15 mouse cellular contexts compared by ENCODE assay signal in the genomic region with DNA sequence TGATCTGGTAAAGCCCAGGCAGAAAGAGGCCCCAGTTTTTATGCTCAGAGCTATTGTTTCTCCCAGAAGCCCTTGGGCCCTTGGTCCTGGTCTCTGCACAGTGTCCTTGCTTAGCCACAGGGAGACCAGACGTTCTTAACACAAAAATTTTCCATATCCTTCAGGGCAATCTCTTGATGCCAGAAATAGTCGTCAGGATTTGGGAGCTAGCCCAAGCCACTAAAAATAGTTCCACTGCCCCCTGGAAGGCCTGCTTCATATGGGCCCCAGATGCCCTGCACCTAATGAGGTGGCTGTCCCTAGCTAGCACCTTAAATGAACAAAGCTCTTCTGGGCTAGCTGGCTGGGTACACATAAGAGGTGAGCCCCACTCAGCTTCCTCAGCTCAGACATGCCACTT.
DNase-seq lines count a peak whose midpoint lies in the region; TF ChIP-seq lines count a peak whose summit lies in the region.
"Had no signal": no experiment of that assay in that cellular context is flagged by ENCODE, and none has a peak within 500 bp of the region (broad histone marks: within the 10 kb centered on the region; RNA-seq: fewer than 3 reads in every experiment).

No protein-coding gene starts in this region.

- peak overlapping the region; percentile 66 for H3K4me3 ChIP-seq in gastrocnemius, adult 2 months
- H3K4me3 ChIP-seq: hindbrain, embryonic 10.5 days; neural tube, embryonic 13.5 days; stomach, embryonic 15.5 days had no signal

- intact Hi-C loops in gastrocnemius, adult 2 months (cut with DNase I) = loop anchor here (1.0 kb wide), 1 partner anchor 17 kb away; no protein-coding TSS in a partner anchor
- intact Hi-C loops in gastrocnemius, postnatal 36 days (cut with DNase I) = no loop called here

- peak overlapping the region; percentile 94 for H3K27ac ChIP-seq in gastrocnemius, adult 2 months
- H3K27ac ChIP-seq: hindbrain, embryonic 10.5 days; neural tube, embryonic 13.5 days; stomach, embryonic 15.5 days had no signal

- TF ChIP-seq CTCF in gastrocnemius, adult 2 months (IDR thresholded peaks at IDR 0.05) = no peak

- peak; percentile 80 for DNase-seq in gastrocnemius, adult 2 months
- no peak for DNase-seq in gastrocnemius, postnatal 36 days
- peak; percentile 72 for DNase-seq in 3T3-L1 (ENCODE audit: low read depth, low spot score)
- DNase-seq in heart, adult 8-10 months (ENCODE audit: low spot score) = peak; percentile 74
- DNase-seq in kidney, postnatal 14 days = peak; percentile 48
- no peak for DNase-seq in yolk sac, embryonic 10.5 days (ENCODE audit: low spot score)
- no peak for DNase-seq in right cerebral cortex, postnatal 25 days
- DNase-seq in layer of hippocampus, postnatal 14 days (ENCODE audit: low spot score in 2 of 2) = no peak
- DNase-seq: adrenal gland, postnatal 10 days; cerebellum, adult 11-12 months; liver, postnatal 0 days; right cerebral cortex, adult 18-20 months had no signal

Comparison
In these comparisons a context has a peak if more than half of its experiments do, and no peak if none do; other contexts are left out.
1. DNase-seq: peak in gastrocnemius, adult 2 months (single experiment), 3T3-L1 (single experiment), heart, adult 8-10 months (single experiment) and kidney, postnatal 14 days (single experiment); none in gastrocnemius, postnatal 36 days (0 of 2), yolk sac, embryonic 10.5 days (single experiment), right cerebral cortex, postnatal 25 days (single experiment) and layer of hippocampus, postnatal 14 days (0 of 2).